Mouse (Mus musculus) kidney, adult 9 months (tissue): ENCODE data around the gene Mtnr1a.
"Not testable (repeated sequence)": the region's sequence is repeated elsewhere in the genome, so short reads cannot be mapped to it uniquely, and the experiment has no call there.

Experiments
- DNase-seq: peaks from one replicate; pipeline ENCODE4 v3.0.0; 2022

The Mtnr1a gene

GRCm38 (mm10) chr8:45068759-45069386, at the start of gene Mtnr1a:
Mtnr1a (plus strand) TSS chr8:45069137.
- peak; percentile 88 for DNase-seq

- DNase-seq = no peak
Observed at GRCm38 (mm10) chr8:45019241-45019640, 49.7 kb upstream of the Mtnr1a start.

- no peak for DNase-seq
Observed at GRCm38 (mm10) chr8:45021171-45021570, 47.8 kb upstream of the Mtnr1a start.

GRCm38 (mm10) chr8:45021911-45022665, 46.8 kb upstream of the Mtnr1a start:
- DNase-seq = no peak

GRCm38 (mm10) chr8:45028081-45028497, 40.8 kb upstream of the Mtnr1a start:
- DNase-seq = no peak

GRCm38 (mm10) chr8:45038350-45038749, 30.6 kb upstream of the Mtnr1a start:
- no peak for DNase-seq

GRCm38 (mm10) chr8:45044160-45044559, 24.8 kb upstream of the Mtnr1a start:
- DNase-seq = no peak

GRCm38 (mm10) chr8:45050451-45050850, 18.5 kb upstream of the Mtnr1a start:
- no peak for DNase-seq

- no peak for DNase-seq
Observed at GRCm38 (mm10) chr8:45051236-45051635, 17.7 kb upstream of the Mtnr1a start.

GRCm38 (mm10) chr8:45052205-45052604, 16.7 kb upstream of the Mtnr1a start:
- DNase-seq = peak; percentile 5

GRCm38 (mm10) chr8:45052618-45053017, 16.3 kb upstream of the Mtnr1a start:
- no peak for DNase-seq

GRCm38 (mm10) chr8:45055500-45055899, 13.4 kb upstream of the Mtnr1a start:
- DNase-seq = no peak

- no peak for DNase-seq
Observed at GRCm38 (mm10) chr8:45056810-45057209, 12.1 kb upstream of the Mtnr1a start.

- no peak for DNase-seq
Observed at GRCm38 (mm10) chr8:45060083-45060482, 8.9 kb upstream of the Mtnr1a start.

GRCm38 (mm10) chr8:45062311-45062710, 6.6 kb upstream of the Mtnr1a start:
- DNase-seq = no peak

- DNase-seq = no peak
Observed at GRCm38 (mm10) chr8:45062982-45063924, 5.7 kb upstream of the Mtnr1a start.

- DNase-seq = no peak
Observed at GRCm38 (mm10) chr8:45064197-45064869, 4.6 kb upstream of the Mtnr1a start.

GRCm38 (mm10) chr8:45065391-45065790, 3.5 kb upstream of the Mtnr1a start:
- not testable (repeated sequence) for DNase-seq

GRCm38 (mm10) chr8:45070949-45071348, 2.0 kb downstream of the Mtnr1a start:
- no peak for DNase-seq

GRCm38 (mm10) chr8:45080850-45081249, 11.9 kb downstream of the Mtnr1a start:
- DNase-seq = no peak

- DNase-seq = no peak
Observed at GRCm38 (mm10) chr8:45093599-45093998, 24.7 kb downstream of the Mtnr1a start.

- DNase-seq = no peak
Observed at GRCm38 (mm10) chr8:45109371-45110063, 40.6 kb downstream of the Mtnr1a start.
